Mouse (Mus musculus) liver, postnatal 0 days (tissue): ENCODE results near the gene St7.

Experiments used
- CTCF ChIP-seq: sonication (generic); IDR thresholded peaks from 2 replicates; pipeline ENCODE4 v1.5.1; 2016; ENCODE audit warnings: antibody characterized with exemption, low read depth
- EP300 ChIP-seq: IDR thresholded peaks from 2 replicates; pipeline ENCODE4 v1.6.1; 2016; ENCODE audit warnings: antibody characterized with exemption, low read depth, mild to moderate bottlenecking

GRCm38 (mm10) chr6:17733951-17734411, 41.2 kb downstream of the St7 start:
- TF ChIP-seq CTCF, result no peak
- TF ChIP-seq EP300, result peak; percentile 52; the same call in 1 of the 2 replicates
